Mouse (Mus musculus) limb, embryonic 14.5 days (tissue): ENCODE data around the gene Gabra4. TPM values are rescaled to one million over a fixed set of nuclear protein-coding genes. Genes with fewer than 3 reads are reported as not detected.
A peak's percentile ranks its signal among the peaks of the same experiment; 100 is the strongest.

ENCODE experiments used
- ATAC-seq: fragments of 200-750 bp; cut with Nextera tagmentation; 2 replicates; pipeline ENCODE4 v1.8.0; 2017; ENCODE audit warnings: low read depth, moderate number of reproducible peaks, moderate TSS enrichment; ENCODE audit not compliant: low FRiP score
- DNase-seq: peaks from one replicate; pipeline ENCODE4 v3.0.0-alpha.2; 2015; ENCODE audit warnings: low spot score
- H3K27ac ChIP-seq: fragments of 300-500 bp; sonication (generic); replicated peaks from 2 replicates; pipeline ENCODE4 v1.5.1; 2014; ENCODE audit warnings: low read depth, mild to moderate bottlenecking, low read length, moderate library complexity, mixed read lengths
- H3K27me3 ChIP-seq: fragments of 300-500 bp; sonication (generic); 2 replicates; pipeline ENCODE4 v1.6.1; 2014; ENCODE audit warnings: low read length, mixed read lengths; ENCODE audit not compliant: control insufficient read depth, insufficient read depth
- H3K36me3 ChIP-seq: fragments of 300-500 bp; sonication (generic); 2 replicates; pipeline ENCODE4 v1.6.1; 2014; ENCODE audit warnings: mild to moderate bottlenecking, low read length, moderate library complexity, mixed read lengths; ENCODE audit not compliant: control insufficient read depth, insufficient read depth
- H3K4me1 ChIP-seq: fragments of 300-500 bp; sonication (generic); 2 replicates; pipeline ENCODE4 v1.6.1; 2014; ENCODE audit warnings: antibody characterized with exemption, low read length, mixed read lengths; ENCODE audit not compliant: control insufficient read depth, insufficient read depth
- H3K4me2 ChIP-seq: fragments of 300-500 bp; sonication (generic); replicated peaks from 2 replicates; pipeline ENCODE4 v1.6.1; 2014; ENCODE audit warnings: low read depth, mild to moderate bottlenecking, low read length, moderate library complexity; ENCODE audit not compliant: severe bottlenecking
- H3K4me3 ChIP-seq: fragments of 300-500 bp; sonication (generic); replicated peaks from 2 replicates; pipeline ENCODE4 v1.5.1; 2014; ENCODE audit warnings: low read length
- H3K9ac ChIP-seq: fragments of 300-500 bp; sonication (generic); 2 replicates; pipeline ENCODE4 v1.6.1; 2014; ENCODE audit warnings: mild to moderate bottlenecking, low read depth, low read length, moderate library complexity; ENCODE audit not compliant: severe bottlenecking
- H3K9me3 ChIP-seq: fragments of 300-500 bp; sonication (generic); 2 replicates; pipeline ENCODE4 v1.6.1; 2016; ENCODE audit warnings: low read length; ENCODE audit not compliant: control insufficient read depth
- POLR2A ChIP-seq: fragments of 200-500 bp; IDR thresholded peaks from 2 replicates; pipeline ENCODE4 v1.8.0; 2012; ENCODE audit warnings: inconsistent platforms, mild to moderate bottlenecking, moderate library complexity, borderline replicate concordance; ENCODE audit not compliant: insufficient read depth, insufficient read length; ENCODE audit errors: extremely low read depth
- WGBS: fragments of 180-500 bp; shearing (Covaris S2); extraction: QIAGEN DNeasy Blood & Tissue Kit; methylation state at CpG from one replicate; pipeline ENCODE4 v1.1.7; 2014; 5-methylcytosine and 5-hydroxymethylcytosine counted together
- polyA plus RNA-seq, 2 experiments: library from polyadenylated mRNA; depleted of rRNA in 1 of 2; stranded (reverse) in 1 of 2; unstranded in 1 of 2; fragments of >200 nt; fragmentation: Nextera tagmentation in 1 of 2; extraction: Ambion mirVana in 1 of 2; gene quantifications; 2 replicates each; pipeline versions ENCODE4 v1.2.1 to v1.2.3; 2012 to 2014

Gene Gabra4
- 2.2 and 2.4 TPM in 2 replicates for polyA plus RNA-seq (2012; rRNA removed)
- polyA plus RNA-seq (2014; fragmentation: Nextera tagmentation; extraction: Ambion mirVana) = 6.0 and 9.4 TPM in 2 replicates

- DNase-seq = no peak
- Histone ChIP-seq H3K27ac (no peak within 1 kb of the TSS), H3K36me3 (no peaks in the 10 kb centered on the region), H3K27me3 (peaks cover 21% of the 10 kb centered on the region), H3K9ac (peak within 1 kb of the TSS; percentile 48), H3K4me1 (no peaks in the 10 kb centered on the region), H3K4me3 (peak within 1 kb of the TSS; percentile 53), H3K9me3 (no peaks in the 10 kb centered on the region), H3K4me2 (peak within 1 kb of the TSS; percentile 96)
- TF ChIP-seq POLR2A = no peak
- 0% methylated on average over 15 of the region's 15 CpGs for WGBS
- ATAC-seq = peak; percentile 35; the same call in 1 of the 2 replicates
These were observed at the start of gene Gabra4 for GRCm38 (mm10) chr5:71658115-71658497. TSS of gene Gabra4 (minus strand) at chr5:71658308.

- H3K4me3 ChIP-seq = peak overlapping the region; percentile 45
These were observed 43.1 kb upstream of the Gabra4 start for GRCm38 (mm10) chr5:71701273-71701614.

GRCm38 (mm10) chr5:71700468-71701272 is 42.6 kb upstream of the Gabra4 start:
- Histone ChIP-seq H3K27ac (no peak overlapping the region), H3K4me1 (peaks cover 9% of the 10 kb centered on the region; the same call in 1 of the 2 replicates), H3K9me3 (no peaks in the 10 kb centered on the region), H3K4me2 (peak overlapping the region; percentile 79), H3K27me3 (peaks cover 23% of the 10 kb centered on the region), H3K4me3 (peak overlapping the region; percentile 45), H3K36me3 (no peaks in the 10 kb centered on the region), H3K9ac (peak overlapping the region; percentile 44)
- DNase-seq (peak; percentile 45), ATAC-seq (peak; percentile 84)
- WGBS = 1% methylated on average over 46 of the region's 46 CpGs
- TF ChIP-seq POLR2A = no peak

More at GRCm38 (mm10) chr5:71701273-71701614, 43.1 kb upstream of the Gabra4 start:
- Histone ChIP-seq H3K36me3 (no peaks in the 10 kb centered on the region), H3K9me3 (no peaks in the 10 kb centered on the region), H3K4me2 (peak overlapping the region; percentile 79), H3K4me1 (peaks cover 9% of the 10 kb centered on the region; the same call in 1 of the 2 replicates), H3K27me3 (peaks cover 23% of the 10 kb centered on the region), H3K9ac (peak overlapping the region; percentile 44), H3K27ac (no peak overlapping the region)
- DNase-seq (peak; percentile 4), ATAC-seq (peak; percentile 36)
- no peak for TF ChIP-seq POLR2A
- 3% methylated on average over 6 of the region's 6 CpGs for WGBS

- Histone ChIP-seq H3K4me2 (peak overlapping the region; percentile 79), H3K36me3 (no peaks in the 10 kb centered on the region), H3K4me3 (peak overlapping the region; percentile 45), H3K9ac (no peak overlapping the region), H3K27ac (no peak overlapping the region), H3K27me3 (peaks cover 23% of the 10 kb centered on the region), H3K9me3 (no peaks in the 10 kb centered on the region), H3K4me1 (peaks cover 9% of the 10 kb centered on the region; the same call in 1 of the 2 replicates)
- 0 out of 2 replicates have a peak, but pooled peaks have one; percentile 2 for ATAC-seq
- 1% methylated on average over 19 of the region's 19 CpGs for WGBS
- peak; percentile 46 for DNase-seq
- no peak for TF ChIP-seq POLR2A
These were observed 41.8 kb upstream of the Gabra4 start for GRCm38 (mm10) chr5:71699696-71700467.

GRCm38 (mm10) chr5:71665593-71665992 is 7.5 kb upstream of the Gabra4 start:
- Histone ChIP-seq H3K9me3 (no peaks in the 10 kb centered on the region), H3K27ac (no peak overlapping the region), H3K4me3 (no peak overlapping the region), H3K9ac (no peak overlapping the region), H3K4me1 (no peaks in the 10 kb centered on the region), H3K4me2 (no peak overlapping the region), H3K36me3 (no peaks in the 10 kb centered on the region), H3K27me3 (no peaks in the 10 kb centered on the region)
- WGBS = 24% methylated on average over 4 of the region's 4 CpGs
- DNase-seq (no peak), ATAC-seq (no peak)
- no peak for TF ChIP-seq POLR2A
